Mouse (Mus musculus): Measurements from ENCODE around the gene Slc6a4.
"Not testable (repeated sequence)": the region's sequence is repeated elsewhere in the genome, so short reads cannot be mapped to it uniquely, and the experiment has no call there.

Gene Slc6a4

DNA sequence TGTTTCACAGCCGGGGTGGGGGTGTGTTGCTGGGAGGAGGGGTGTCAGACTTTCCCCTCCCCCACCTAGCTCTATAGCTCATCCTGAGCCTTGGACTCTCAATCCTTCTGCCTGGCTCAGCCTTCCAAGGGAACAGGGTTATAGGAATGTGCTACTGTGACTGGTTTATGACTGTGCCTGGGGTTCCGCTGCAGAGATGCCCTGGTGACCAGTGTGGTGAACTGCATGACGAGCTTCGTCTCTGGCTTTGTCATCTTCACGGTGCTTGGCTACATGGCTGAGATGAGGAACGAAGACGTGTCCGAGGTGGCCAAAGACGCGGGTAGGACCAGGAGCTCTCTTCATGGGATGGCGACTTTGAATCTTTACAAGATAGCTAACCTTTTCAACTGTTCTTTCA is 19.6 kb downstream of the Slc6a4 start:
- no peak for DNase-seq (ENCODE audit: low spot score in 2 of 2)

DNA sequence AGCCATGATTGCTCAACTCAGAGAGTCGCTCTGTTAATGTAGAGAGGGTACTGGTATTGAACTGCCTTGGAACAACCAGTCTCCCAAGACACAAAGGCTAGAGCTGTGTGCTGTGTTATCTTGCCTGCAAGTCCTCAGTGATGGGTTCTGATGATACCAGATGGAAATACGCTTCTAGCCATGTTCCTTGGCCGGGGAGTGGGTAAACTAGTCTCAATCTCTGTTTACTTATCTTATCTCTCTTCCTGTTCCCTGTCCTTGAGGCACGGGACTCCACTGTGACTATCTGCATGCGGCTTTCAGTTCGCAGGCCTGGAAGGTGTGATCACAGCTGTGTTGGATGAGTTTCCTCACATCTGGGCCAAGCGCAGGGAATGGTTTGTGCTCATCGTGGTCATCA is 21.1 kb downstream of the Slc6a4 start:
- DNase-seq (ENCODE audit: low spot score in 2 of 2) = no peak

DNA sequence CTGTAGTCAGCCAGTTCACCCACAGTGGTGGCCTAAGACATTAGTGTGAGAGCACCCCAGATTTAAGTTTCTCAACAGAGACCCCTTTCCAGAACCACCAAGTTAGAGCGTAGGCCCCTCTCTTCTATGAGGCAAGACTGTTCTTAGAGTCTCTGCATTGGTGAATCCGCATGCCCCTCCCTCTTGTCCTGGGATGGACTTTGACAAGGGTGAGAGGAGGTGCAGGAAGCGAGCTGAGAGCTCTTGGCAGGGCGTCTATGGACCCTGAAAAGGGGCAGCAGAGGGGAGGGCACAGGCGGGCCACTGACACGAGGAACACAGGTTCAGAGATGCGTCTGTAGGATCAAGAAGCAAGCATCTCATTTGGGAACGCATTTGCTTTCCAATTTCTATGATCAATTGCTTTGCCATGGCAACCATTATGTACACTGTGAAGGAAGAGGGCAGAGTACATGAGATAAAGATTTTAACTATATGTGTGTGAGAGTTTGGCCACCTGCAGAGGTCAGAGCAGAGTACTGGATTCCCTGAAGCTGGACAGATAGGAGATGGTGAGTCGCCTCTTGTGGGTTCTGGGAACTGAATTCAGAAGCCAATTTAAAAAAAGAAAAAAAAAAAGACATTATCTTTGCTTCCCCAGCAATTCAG is 23.5 kb downstream of the Slc6a4 start:
- no peak for DNase-seq (ENCODE audit: low spot score in 2 of 2)

DNA sequence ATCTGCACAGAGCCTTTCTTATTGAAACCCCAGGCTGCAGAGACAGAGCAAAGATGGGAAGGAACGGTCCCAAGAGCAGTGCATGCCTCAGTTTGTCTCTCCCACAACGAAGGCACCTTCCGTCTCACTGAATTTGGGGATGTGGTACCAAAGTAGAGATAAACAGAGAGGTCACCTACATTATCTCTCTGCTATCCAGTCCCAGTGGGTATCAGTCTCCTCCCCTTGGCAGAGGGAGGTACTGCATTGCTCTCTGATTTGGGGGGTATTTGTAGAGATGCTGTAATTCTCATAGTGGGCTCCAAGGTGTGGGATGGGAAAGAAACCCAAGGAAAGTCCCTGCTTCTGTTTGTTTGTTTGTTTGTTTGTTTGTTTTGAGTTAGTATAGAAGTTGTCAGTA is 28.2 kb downstream of the Slc6a4 start:
- DNase-seq (ENCODE audit: low spot score in 2 of 2) = no peak

DNA sequence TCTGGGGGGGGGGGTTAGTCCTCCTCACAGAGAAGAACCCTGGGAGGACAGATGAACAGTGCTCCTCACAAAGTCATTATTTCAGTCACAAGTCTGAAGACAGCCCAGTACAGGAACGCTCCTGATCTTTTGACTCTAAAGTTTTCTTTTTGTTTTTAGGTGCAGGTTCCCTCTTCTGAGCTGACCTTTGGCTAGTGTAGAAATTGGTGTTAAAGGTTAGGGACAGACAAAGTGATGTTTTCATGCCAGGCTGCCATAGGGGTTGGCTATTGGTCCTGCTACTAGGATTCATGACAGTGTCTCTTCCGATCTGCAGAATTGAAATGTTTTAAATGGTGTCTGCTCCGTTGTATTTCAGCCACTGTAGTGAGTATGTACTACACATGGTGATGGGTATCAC is 29.8 kb downstream of the Slc6a4 start:
- no peak for DNase-seq (ENCODE audit: low spot score in 2 of 2)

DNA sequence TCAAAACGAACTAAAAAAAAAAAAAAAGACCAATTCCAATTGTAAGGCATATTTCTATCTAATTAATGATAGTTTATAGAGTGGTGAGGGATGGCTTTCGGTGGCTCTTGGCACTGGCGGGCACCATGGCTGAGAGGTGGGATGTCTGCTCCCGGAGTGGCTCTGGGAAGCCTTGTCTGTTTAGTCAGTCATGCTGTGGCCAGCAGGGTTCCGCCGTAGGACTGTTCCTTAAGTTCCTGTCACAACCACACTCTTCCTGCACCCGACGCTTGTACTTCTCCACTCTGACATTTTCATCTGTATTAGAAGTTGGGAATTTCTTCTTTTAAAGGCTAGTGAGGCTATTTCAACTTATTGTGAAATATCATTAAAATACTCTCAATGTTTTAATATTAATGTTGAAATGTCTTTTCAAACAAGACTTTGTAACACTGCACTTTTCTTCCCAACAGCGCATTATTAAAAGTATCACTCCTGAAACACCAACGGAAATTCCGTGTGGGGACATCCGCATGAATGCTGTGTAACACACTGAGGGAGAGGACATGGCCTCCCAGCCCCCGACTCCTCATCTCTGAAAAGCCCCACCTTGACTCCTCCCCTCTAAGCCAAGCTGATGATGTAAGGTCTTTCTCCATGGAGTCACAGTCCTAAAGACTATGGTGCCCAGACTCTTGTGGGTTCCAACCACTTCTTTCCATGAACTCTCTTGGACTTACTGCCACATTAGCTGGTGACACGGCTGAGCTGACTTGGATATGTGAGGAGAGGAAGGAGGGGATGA is 32.9 kb downstream of the Slc6a4 start:
- DNase-seq (ENCODE audit: low spot score in 2 of 2) = no peak

DNA sequence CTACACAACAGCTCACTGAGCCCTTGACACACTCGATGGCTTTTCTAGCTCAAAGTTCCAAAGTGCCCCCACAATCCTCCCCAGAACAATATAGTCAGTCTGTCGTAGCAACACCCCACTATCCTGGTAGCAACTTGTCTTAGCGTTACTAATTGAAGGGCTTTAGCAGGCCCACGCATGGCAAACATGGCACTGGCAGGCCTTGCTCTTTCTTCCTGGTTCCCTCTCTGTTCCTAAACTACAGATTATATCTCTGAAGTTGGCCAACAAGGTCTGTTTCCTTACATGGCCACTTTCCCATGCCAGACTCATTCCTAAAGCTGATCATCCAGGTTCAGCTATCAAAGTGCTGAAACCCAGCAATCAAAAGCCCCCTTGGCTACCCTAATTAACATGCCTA is 43.5 kb downstream of the Slc6a4 start:
- no peak for DNase-seq (ENCODE audit: low spot score in 2 of 2)

DNA sequence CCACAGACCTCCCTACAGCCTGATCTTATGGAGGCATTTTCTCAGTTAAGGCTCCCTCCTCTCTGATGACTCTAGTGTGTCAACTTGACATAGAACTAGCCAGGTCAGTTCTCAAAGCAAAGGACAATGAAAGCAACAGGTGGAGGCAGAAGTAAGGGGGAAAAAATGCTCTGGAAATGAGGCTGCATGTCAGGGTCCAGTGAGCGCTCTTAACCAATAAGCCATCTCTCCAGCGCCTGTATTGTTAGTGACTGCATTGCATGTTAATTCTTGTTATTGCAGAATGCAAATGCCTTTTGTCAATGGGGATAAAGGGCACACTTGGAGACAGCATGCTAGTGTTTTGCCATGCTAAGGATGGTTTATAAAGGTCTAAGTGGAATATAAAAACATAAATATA is 44.4 kb downstream of the Slc6a4 start:
- DNase-seq (ENCODE audit: low spot score in 2 of 2) = no peak

DNA sequence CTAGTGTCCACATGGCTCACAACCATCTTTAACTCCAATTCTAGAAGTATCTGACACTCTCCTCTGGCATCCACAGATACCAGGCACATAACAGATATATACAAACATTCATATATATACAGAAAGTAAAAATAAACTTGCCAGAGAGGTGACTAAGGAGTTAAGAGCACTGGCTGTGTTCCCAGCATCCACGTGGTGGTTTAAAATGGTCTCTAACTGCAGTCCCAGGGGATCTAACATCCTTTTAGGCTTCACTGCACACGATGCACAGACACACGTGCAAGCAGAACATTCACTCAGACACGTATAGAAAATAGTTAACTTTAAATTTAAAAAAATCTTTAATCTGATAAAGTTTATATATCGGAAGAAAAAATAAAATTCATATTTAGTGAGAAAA is 63.5 kb downstream of the Slc6a4 start:
- no peak for DNase-seq (ENCODE audit: low spot score in 2 of 2)

DNA sequence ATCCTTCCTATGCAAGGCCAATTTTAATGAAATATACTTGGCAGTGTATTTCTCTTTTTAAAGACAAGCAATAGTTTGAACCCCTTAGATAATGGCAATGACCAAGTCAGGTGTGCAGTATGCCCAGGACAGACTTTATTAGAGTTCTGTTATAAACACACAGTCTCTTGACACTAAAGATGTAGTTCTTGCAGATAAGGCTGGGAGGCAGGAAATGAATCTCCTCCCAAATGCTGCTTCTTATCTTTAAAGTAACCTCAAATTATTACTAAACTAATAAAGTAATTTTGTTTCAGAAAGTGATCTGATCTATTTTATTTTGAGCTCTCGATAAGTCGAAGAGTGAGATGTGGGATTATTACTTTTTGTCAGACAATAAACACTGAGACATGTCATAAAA is 65.0 kb downstream of the Slc6a4 start:
- DNase-seq (ENCODE audit: low spot score in 2 of 2) = no peak

DNA sequence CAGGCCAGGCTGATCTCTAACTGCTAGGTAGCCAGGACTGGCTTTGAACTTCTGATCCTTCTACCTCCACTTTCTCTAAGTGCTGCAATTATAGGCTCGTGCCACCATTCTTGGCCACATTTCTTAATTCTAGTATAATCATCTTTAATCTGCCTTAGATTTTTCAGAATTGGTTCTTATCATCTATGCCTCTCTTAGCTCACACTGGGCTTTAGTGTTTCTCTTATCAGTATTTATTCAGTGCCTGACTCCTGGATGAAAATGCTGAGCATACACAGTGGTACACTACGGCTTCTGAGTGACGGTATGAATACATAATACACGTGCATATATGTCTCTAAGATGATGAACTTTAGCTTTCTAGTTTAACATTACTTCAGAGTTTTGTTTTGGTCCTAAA is 70.4 kb downstream of the Slc6a4 start:
- DNase-seq (ENCODE audit: low spot score in 2 of 2) = no peak

DNA sequence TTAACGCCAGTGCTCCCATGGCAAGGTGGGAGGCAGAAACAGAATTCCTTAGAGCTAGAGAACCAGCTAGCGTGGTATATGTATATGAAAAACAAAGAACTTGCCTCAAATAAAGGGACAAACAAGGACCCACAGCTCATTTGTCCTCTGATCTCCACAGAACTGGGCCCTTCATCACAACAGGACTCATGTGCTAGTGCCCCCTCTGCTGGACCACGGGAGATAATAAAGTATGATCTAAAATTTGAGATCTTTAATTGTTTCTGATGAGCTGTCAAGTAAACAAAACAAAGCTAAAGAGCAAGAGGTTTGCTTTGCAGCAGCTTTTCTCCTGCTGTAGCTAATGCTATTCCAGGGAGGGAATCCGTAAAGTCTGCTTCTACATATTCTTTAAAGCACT is 72.3 kb downstream of the Slc6a4 start:
- no peak for DNase-seq (ENCODE audit: low spot score in 2 of 2)

DNA sequence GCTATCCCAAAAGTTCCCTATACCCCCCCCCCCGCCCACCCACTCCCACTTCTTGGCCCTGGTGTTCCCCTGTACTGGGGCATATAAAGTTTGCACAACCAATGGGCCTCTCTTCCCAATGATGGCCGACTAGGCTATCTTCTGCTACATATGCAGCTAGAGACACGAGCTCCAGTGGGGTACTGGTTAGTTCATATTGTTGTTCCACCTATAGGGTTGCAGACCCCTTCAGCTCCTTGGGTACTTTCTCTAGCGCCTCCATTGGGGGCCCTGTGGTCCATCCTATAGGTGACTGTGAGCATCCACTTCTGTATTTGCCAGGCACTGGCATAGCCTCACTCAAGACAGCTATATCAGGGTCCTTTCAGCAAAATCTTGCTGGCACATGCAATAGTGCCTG is 78.9 kb downstream of the Slc6a4 start:
- DNase-seq (ENCODE audit: low spot score in 2 of 2) = not testable (repeated sequence)

DNA sequence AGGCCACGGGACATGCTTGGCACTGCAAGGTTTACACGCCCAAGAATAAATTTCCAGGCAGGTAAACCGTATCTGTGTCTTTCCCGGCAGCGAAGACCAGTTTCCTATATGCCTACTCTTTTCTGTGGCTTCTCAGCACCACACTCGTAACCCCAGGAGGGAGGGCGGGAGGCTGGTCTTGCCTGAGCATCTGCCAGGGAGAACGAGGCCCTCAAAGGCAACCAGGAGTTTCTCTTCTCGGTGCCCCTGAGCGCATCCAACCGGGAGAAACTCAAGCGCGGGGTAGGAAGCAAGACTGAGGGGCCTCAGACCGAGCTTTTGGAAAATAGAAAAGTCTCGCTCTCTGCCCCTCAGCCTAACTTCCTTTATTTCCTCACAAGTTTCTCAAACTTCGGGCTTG is 79.4 kb downstream of the Slc6a4 start:
- no peak for DNase-seq (ENCODE audit: low spot score in 2 of 2)

DNA sequence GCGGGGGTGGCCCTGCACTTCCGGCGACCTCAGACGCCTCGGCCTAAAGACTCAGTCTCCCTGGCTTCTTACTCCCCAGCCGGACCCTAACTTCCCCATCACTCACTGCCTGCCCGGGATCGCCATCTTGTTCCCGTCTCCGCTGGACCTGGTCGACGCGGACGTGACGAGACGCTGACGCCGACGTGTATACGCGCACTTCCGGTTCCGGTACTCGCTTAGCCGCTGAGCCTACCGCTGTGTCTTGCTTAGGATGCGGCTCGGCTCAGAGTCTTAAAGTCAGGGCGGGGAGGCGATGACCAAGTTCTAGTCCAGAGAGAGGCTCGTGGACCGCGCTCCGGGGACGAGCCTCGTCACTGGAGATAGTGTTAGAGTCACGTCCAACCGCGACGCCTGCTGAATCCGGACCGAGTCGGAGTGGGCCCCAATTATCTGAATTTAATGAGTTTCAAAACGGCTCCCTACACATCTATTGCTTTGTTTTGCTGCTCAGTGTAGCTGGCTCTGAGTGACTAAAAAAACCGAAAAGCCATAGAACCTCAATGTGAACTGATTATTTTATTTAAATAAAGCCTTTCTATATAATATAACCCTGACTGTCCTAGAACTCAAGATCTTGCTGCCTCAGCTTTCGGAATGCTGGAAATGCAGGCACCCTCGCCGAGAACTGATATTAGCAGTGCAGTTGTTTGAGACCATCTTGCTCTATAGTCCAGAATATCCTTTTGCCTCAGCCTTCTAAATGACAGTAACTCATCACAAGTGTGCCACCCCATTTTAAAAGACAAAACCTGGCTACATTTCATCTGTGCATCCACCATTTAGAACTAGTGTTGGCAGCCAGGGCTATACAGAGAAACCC is 80.1 kb downstream of the Slc6a4 start, which contains the start of gene Nsrp1:
Gene Nsrp1, minus strand, starts transcription at position 163 of the 862 bp plus-strand sequence.
- peak; percentile 90 to 96 for DNase-seq (ENCODE audit: low spot score in 2 of 2)

DNA sequence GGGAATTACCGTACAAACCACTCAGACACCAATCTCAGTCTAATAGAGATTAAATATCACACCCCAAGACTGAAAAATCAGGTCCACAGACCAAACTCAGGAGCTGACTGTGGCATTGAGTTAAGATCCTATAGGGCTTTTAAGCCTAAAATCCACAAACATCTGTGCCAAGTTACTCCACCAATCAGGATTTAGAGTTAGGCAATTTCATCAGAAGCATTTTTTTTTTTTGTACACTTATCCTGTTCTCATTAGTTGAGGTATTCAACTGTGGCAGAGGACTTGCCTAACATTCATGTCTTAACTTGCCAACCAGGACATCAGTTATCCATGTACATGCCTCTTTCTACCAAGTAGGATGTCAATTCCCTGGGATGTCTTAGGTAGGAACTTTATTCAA is 81.0 kb downstream of the Slc6a4 start:
- DNase-seq (ENCODE audit: low spot score in 2 of 2) = no peak
